Mouse (Mus musculus) 3T3-L1 (cell line): ENCODE data around the gene Pdpk1.
"Not testable (repeated sequence)": the region's sequence is repeated elsewhere in the genome, so short reads cannot be mapped to it uniquely, and the experiment has no call there.

ENCODE experiments used
- DNase-seq: peaks from one replicate; pipeline ENCODE4 v3.0.0-alpha.2; 2015; ENCODE audit warnings: low read depth, low spot score

Pdpk1 gene

GRCm38 (mm10) chr17:24163176-24163962 lies 12.6 kb upstream of the Pdpk1 start, which contains the start of gene Amdhd2:
TSS of gene Amdhd2 (minus strand) at chr17:24163766.
- DNase-seq, result peak; percentile 98

- peak; percentile 76 for DNase-seq
Measured at GRCm38 (mm10) chr17:24162584-24163175, 12.0 kb upstream of the Pdpk1 start.

DNA sequence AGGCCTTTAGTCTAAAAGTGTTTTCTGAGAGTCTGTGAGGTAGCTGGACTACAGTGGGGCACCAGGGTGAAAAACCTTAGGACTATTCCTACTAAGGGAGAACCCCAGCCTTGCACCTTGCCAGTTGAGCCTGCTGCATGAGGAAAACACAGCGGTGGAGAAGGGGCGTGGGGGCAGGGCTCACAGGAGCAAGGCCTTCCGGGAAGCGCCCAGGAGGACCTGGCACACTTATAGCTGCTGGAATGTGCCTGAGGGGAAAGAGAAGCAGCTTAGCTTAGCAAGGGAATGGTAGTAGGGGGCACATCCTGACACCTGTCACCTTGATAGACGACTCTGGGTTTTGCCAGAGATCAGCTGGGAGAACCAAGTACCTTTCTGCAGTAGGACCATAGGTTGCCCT lies 10.7 kb upstream of the Pdpk1 start:
- DNase-seq, result no peak

GRCm38 (mm10) chr17:24157526-24157925 lies 6.8 kb upstream of the Pdpk1 start:
- no peak for DNase-seq

DNA sequence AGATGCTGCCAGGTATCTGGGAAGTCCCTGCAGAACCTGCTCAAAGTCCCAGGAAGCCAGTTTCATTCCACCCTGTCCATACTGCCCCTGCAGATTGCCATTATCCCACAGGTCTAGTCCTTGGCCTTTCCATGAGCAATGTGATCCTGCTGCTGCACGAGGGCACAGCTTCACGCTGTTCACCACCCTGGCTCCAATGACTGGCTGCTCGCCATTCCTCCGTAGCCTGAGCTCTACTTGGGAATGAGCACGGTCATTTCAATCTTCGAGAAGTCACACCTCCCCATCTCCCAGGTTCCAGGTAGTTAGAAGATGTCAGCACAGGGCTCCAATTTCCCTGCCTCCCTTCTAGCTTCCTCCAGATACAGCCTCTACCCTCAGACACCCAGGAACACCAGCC lies 6.4 kb upstream of the Pdpk1 start:
- no peak for DNase-seq

DNA sequence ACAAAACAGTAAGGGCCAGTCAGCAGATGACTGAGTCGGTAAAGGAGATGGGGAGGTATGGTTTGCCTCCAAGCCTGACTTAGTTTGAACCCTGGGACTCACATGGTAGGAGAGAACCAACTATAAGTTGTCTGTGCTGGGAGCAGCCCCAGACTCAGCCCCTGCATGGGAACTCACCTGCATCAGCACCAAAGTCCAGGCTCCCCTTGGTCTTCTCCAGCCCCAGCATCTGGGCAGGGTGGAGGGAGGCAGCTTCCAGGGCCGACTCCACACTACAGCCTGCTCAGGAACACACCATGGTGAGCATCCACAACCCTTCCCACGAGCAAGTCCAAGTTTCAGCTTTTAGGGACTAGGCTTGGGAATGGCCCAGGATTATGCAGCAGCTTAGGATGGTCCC lies 5.7 kb upstream of the Pdpk1 start:
- no peak for DNase-seq

GRCm38 (mm10) chr17:24155742-24156141 lies 5.0 kb upstream of the Pdpk1 start:
- DNase-seq, result no peak

- DNase-seq, result no peak
Measured at GRCm38 (mm10) chr17:24154463-24154862, 3.7 kb upstream of the Pdpk1 start.

DNA sequence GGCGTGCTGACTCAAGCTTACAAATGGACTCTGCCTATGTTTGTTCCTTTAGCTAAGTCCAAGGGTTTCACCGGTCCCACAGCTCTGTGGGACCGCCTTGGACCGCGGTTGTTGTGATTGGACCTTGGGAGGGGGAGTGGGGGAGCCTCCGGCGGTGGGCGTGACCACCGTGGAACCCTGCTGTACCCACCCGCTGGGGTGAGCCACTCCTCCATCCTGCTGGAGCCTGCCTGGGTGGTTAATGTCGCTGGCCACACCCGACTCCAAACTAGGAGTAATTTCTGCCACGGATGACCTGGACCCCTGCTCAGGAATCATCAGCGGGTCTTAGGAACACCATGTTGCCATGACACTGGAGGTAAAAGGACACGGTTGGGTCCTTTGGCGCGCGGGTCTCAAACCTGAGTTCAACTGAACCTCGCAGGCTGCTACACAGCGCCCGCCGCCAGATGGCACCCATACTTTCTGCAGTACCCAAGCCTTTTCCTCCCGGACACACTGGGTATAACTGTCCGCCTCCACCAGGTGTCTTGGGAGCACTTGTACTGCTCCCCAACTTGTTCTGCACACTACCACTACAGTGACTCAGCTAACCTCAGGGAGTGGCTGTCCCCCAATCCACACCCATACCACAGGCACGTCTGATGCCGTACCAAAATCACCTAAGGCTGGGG lies 1.3 kb upstream of the Pdpk1 start:
- peak; percentile 94 for DNase-seq

DNA sequence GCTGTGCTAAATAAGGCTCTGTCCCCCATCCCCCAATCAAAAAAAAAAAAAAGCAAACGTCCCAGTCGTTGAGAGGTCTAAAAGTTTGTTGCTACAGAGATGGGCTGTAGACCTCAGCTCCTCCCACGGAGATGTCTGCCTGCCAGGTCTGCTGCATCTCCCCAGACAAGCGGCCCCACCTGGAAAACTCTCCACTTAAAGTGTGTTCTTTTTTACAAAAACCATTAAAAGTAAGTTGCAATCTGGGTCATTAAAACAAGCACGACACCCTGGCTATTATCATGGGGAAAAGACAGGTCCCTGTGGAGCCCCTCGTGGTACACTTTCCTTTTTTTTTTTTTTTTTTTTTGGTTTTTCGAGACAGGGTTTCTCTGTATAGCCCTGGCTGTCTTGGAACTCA lies 658 bp upstream of the Pdpk1 start:
- DNase-seq, result no peak

- no peak for DNase-seq
Measured at GRCm38 (mm10) chr17:24149421-24149820, 1.3 kb downstream of the Pdpk1 start.

- no peak for DNase-seq
Measured at GRCm38 (mm10) chr17:24142897-24143296, 7.8 kb downstream of the Pdpk1 start.

- DNase-seq, result peak; percentile 95
Measured at GRCm38 (mm10) chr17:24141425-24141920, 9.3 kb downstream of the Pdpk1 start.

DNA sequence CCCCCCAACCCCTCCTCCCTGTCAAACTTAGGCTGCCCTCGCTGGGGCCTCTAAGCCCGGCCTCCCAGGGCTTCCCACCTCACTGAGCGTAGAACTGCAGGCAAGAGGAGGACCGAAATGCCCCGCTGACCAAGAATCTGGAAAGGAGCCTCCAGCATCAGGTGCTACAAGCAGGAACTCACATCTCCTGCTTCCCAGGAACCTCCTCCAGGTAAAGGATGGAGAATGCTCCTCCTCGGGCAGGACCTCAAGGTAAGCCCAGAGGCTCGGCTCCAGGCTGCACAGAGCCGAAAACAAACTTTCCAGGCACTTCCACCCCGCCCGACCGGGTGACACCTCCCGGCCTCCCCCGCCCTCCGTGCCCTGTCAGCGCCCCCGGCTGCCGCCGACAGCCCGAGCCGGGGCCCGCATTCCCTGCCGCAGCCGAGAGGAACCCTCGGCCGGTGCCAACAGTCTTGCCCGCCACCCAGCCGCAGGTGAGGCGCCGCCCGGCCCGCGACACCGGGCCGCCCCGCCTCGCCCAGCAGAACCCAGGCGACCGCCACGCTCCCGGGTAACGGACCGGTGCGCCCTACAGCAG lies 9.8 kb downstream of the Pdpk1 start:
- peak; percentile 57 for DNase-seq

GRCm38 (mm10) chr17:24139968-24140367 lies 10.8 kb downstream of the Pdpk1 start:
- no peak for DNase-seq

- DNase-seq, result no peak
Measured at GRCm38 (mm10) chr17:24139256-24139655, 11.5 kb downstream of the Pdpk1 start.

DNA sequence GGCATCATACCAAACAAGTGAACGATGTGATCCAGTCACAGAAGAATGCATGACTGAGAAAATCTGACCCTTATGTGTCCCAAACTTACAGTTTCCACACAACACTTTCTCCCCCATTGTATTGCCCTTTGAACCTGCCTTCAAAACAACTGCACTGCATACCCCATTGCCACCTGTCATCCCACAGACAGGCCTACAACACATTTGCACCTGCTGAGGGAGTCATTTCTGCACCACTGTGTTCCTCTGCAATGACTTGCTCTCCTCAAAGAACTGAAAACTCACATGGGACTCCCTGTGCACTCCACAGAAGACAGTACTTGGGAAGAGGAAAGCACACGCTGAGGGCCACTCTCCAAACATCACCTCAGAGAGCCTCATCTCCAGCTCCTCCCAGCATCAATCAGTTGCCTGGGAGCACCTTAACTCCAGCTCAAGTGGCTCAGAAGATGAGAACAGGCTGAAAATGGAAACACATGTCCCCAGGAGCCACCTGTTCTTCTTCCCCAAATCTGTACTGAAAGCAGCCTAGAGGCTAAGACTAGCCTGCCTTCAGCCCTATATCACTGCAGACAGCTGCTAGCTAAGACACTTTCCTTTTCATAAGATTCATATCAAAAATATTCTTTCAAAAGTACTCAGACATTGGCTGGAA lies 13.4 kb downstream of the Pdpk1 start:
- DNase-seq, result no peak

GRCm38 (mm10) chr17:24134062-24134461 lies 16.7 kb downstream of the Pdpk1 start:
- DNase-seq, result no peak

- not testable (repeated sequence) for DNase-seq
Measured at GRCm38 (mm10) chr17:24132919-24133318, 17.8 kb downstream of the Pdpk1 start.

DNA sequence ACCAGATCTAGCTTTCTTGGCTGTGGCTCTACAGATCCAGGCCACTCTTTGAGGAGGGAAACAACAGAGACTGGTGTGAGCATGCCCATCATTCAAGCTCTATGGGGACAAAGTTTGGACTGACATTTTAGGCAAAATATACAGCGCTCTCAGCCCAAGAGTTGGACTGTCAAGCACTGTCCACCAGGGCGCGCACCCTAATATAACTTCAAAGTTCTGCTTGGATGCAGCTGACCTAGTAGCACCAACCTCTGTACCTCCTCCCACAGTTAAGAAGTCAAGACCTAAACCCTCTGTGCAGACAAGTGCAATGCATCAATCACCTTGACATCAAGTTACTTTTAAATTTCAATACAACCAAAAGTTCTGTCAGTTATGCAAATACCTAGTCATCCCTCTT lies 19.2 kb downstream of the Pdpk1 start:
- DNase-seq, result no peak

- DNase-seq, result not testable (repeated sequence)
Measured at GRCm38 (mm10) chr17:24129246-24129645, 21.5 kb downstream of the Pdpk1 start.

GRCm38 (mm10) chr17:24127592-24127991 lies 23.1 kb downstream of the Pdpk1 start:
- no peak for DNase-seq
